Mouse (Mus musculus) lung, embryonic 16.5 days (tissue): ENCODE results near the gene Eml4. TPM values are rescaled to one million over a fixed set of nuclear protein-coding genes. Genes with fewer than 3 reads are reported as not detected.
A peak's percentile ranks its signal among the peaks of the same experiment; 100 is the strongest.

Experiments used
- ATAC-seq: fragments of 200-750 bp; cut with Nextera tagmentation; 2 replicates; pipeline ENCODE4 v1.8.0; 2017; ENCODE audit warnings: low read depth, mild to moderate bottlenecking, moderate library complexity
- H3K27ac ChIP-seq: fragments of 300-500 bp; sonication (generic); 2 replicates; pipeline ENCODE4 v1.5.1; 2014; ENCODE audit warnings: mild to moderate bottlenecking, control low read depth, low read length
- H3K27me3 ChIP-seq: fragments of 300-500 bp; sonication (generic); 2 replicates; pipeline ENCODE4 v1.6.1; 2014; ENCODE audit warnings: low read depth, low read length, mixed read lengths; ENCODE audit not compliant: control insufficient read depth, insufficient read depth
- H3K36me3 ChIP-seq: fragments of 300-500 bp; sonication (generic); 2 replicates; pipeline ENCODE4 v1.6.1; 2014; ENCODE audit warnings: low read length; ENCODE audit not compliant: control insufficient read depth, insufficient read depth
- H3K4me1 ChIP-seq: fragments of 300-500 bp; sonication (generic); replicated peaks from 2 replicates; pipeline ENCODE4 v1.6.1; 2014; ENCODE audit warnings: low read length, mixed read lengths; ENCODE audit not compliant: control insufficient read depth, insufficient read depth
- H3K4me2 ChIP-seq: fragments of 300-500 bp; sonication (generic); 2 replicates; pipeline ENCODE4 v1.6.1; 2014; ENCODE audit warnings: low read depth, low read length, control low read depth
- H3K4me3 ChIP-seq: fragments of 300-500 bp; sonication (generic); 2 replicates; pipeline ENCODE4 v1.5.1; 2014; ENCODE audit warnings: mild to moderate bottlenecking, low read length, control low read depth
- H3K9ac ChIP-seq: fragments of 300-500 bp; sonication (generic); 2 replicates; pipeline ENCODE4 v1.6.1; 2014; ENCODE audit warnings: low read length, control low read depth
- H3K9me3 ChIP-seq: fragments of 300-500 bp; sonication (generic); 2 replicates; pipeline ENCODE4 v1.6.1; 2016; ENCODE audit warnings: low read length; ENCODE audit not compliant: control insufficient read depth
- WGBS: fragments of 180-500 bp; shearing (Covaris S2); extraction: QIAGEN DNeasy Blood & Tissue Kit; methylation state at CpG from one replicate; pipeline ENCODE4 v1.1.7; 2014; 5-methylcytosine and 5-hydroxymethylcytosine counted together
- polyA plus RNA-seq: library from polyadenylated mRNA; unstranded; fragments of >200 nt; fragmentation: Nextera tagmentation; extraction: Ambion mirVana; gene quantifications from 2 replicates; pipeline ENCODE4 v1.2.1, GENCODE M21; 2015

Gene Eml4
- polyA plus RNA-seq, 1 experiment from 2014 or later = 28.6 TPM

DNA sequence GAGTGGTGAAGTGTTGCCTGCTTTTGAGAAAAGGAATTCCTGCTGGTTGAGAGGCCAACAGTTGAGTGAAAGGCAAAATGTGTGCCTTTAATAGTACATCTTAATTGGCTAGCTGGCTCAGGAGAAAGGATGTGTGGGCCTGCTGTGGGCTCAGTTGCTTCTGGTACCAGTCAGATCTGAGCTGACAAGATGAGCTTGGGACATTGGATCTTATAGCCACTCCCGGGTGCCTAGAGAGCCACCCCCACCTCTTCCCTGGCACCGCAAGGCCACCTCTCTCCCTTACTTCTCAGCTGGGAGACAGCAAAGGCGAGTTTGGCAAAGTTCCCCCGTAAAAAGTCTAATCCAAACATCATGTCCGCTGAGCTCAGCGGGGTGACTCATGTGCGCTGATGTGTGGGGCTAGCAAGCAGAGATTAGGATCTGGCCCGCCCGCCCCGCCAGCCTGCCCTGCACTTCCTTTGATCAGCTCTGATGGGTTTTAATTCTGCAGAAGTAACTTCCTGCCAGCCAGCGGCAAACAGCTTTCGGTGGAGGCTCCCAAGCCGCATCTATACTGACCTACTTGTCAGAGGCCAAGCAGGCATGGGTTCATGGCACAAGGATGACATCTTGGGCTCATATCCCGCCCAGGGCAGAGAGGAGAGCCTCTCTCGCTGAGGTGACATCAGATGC, 38.4 kb upstream of the Eml4 start:
- Histone ChIP-seq H3K4me2 (peak overlapping the region; percentile 42), H3K4me3 (peak overlapping the region; percentile 9; the same call in 1 of the 2 replicates), H3K9me3 (no peaks in the 10 kb centered on the region), H3K4me1 (peaks cover 28% of the 10 kb centered on the region), H3K27ac (peak overlapping the region; percentile 94), H3K9ac (peak overlapping the region; percentile 51), H3K36me3 (no peaks in the 10 kb centered on the region), H3K27me3 (no peaks in the 10 kb centered on the region)
- ATAC-seq = peak; percentile 77
- WGBS = 1% methylated on average over 15 of the region's 15 CpGs

DNA sequence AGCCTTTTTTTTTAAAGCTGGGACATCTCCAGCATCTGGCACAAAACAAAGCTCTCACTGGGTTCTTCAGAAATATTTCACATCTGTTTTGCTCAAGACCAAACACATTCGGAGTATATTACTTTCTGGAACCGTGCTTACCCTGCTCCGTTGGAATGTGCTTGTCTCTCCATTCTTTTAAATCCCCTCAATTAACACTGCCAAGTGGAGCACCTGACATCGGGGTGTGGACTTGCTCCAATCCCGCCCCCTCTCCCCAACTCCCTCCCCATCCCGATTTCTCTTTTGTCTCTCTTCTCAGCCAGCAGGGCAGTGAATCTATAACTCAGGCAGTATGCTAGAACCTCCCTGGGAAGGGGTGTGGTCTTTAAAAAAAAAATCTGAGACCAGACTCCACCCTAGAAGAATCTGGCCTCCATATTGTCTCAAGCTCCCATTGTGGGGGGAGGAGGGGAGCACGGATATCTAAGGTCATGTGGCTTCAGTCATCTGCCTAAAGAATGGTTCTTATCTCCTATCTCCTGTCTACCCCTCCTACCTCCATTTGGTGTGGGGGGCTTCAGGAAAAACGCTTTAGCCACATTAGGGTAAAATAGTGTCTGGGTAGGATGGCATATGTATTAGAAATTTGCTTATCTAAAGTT, 37.6 kb upstream of the Eml4 start:
- Histone ChIP-seq H3K9ac (no peak overlapping the region; the same call in 1 of the 2 replicates), H3K4me1 (peaks cover 31% of the 10 kb centered on the region), H3K4me3 (no peak overlapping the region), H3K9me3 (no peaks in the 10 kb centered on the region), H3K36me3 (no peaks in the 10 kb centered on the region), H3K4me2 (peak overlapping the region; percentile 42; the same call in 1 of the 2 replicates), H3K27me3 (no peaks in the 10 kb centered on the region), H3K27ac (no peak overlapping the region)
- WGBS = 34% methylated on average over 8 of the region's 8 CpGs
- ATAC-seq = peak; percentile 23; the same call in 1 of the 2 replicates

GRCm38 (mm10) chr17:83315476-83315875, 35.3 kb upstream of the Eml4 start:
- Histone ChIP-seq H3K9me3 (no peaks in the 10 kb centered on the region), H3K4me3 (no peak overlapping the region), H3K27me3 (no peaks in the 10 kb centered on the region), H3K9ac (no peak overlapping the region), H3K27ac (peak overlapping the region; percentile 38), H3K4me1 (peaks cover 24% of the 10 kb centered on the region), H3K36me3 (no peaks in the 10 kb centered on the region), H3K4me2 (no peak overlapping the region)
- WGBS = 24% methylated on average over 4 of the region's 4 CpGs
- ATAC-seq = no peak

DNA sequence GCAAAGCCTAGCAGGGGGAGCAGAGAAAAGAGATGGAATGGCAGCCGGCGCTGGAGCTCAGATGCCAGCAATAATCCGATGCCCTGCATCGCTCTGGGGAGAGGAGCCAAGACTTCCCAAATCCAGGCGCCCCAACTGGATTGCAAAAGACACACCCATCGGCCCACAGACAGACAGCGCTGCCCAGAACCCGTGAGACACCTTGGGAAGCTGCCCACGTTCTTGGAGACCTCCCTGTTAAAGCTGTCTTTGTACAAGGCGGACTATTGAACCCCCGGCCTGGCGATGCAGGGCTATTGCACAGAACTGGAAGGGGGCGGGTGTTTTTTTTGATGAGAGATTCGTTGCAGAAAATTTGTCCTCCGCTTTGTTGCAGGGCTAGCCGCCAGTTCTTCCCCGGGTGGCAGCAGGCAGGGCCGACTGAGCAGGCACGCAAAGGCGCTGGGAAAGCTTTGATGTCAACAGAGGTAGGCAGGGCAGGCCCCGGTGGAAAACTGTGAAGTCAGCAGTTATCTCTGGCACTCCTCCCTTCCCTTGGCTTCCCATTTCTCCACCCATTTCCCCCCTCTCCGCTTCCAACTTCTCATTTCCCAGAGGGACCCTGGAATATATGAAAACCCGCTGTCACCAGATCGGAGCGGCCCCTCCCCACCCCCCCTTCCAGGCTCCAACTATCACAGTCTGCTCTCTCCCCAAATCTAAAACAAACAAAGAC, 28.0 kb upstream of the Eml4 start:
- peak overlapping the region; percentile 61 for H3K9ac ChIP-seq
- no peaks in the 10 kb centered on the region for H3K9me3 ChIP-seq
- 9% methylated on average over 25 of the region's 25 CpGs for WGBS

GRCm38 (mm10) chr17:83323410-83324268, 27.1 kb upstream of the Eml4 start:
- H3K4me1 ChIP-seq = peaks cover 31% of the 10 kb centered on the region
- ATAC-seq = peak; percentile 76

More for the DNA sequence above, 28.0 kb upstream of the Eml4 start:
- ATAC-seq = peak; percentile 77
- H3K27me3 ChIP-seq = no peaks in the 10 kb centered on the region
- H3K4me1 ChIP-seq = peaks cover 31% of the 10 kb centered on the region
- H3K4me3 ChIP-seq = peak overlapping the region; percentile 34
- H3K27ac ChIP-seq = peak overlapping the region; percentile 97
- no peaks in the 10 kb centered on the region for H3K36me3 ChIP-seq
- peak overlapping the region; percentile 56 for H3K4me2 ChIP-seq

DNA sequence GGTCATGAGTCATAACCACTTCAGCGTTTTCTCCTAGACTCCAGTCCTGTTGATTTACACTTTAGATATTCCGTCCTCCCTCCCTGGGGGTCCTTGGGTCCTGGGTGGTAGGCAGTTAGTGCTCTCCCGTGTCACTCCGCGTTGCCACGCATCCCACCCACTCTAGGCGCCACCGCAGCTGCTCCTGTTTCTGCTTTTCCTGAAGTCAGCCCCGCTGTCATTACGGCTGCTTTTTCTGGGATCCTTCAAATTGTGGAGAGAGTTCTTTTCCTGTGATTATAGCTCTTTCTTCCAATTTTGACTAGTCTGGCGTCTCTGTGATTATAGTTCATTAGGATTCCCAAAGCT, 26.5 kb upstream of the Eml4 start:
- peaks cover 34% of the 10 kb centered on the region for H3K4me1 ChIP-seq
- no peak for ATAC-seq
- H3K9ac ChIP-seq = no peak overlapping the region
- no peaks in the 10 kb centered on the region for H3K27me3 ChIP-seq
- H3K9me3 ChIP-seq = no peaks in the 10 kb centered on the region
- WGBS = 67% methylated on average over 11 of the region's 11 CpGs
- no peaks in the 10 kb centered on the region for H3K36me3 ChIP-seq
- peak overlapping the region; percentile 97 for H3K27ac ChIP-seq
- no peak overlapping the region for H3K4me3 ChIP-seq
- peak overlapping the region; percentile 30; the same call in 1 of the 2 replicates for H3K4me2 ChIP-seq

More at GRCm38 (mm10) chr17:83323410-83324268, 27.1 kb upstream of the Eml4 start:
- Histone ChIP-seq H3K27me3 (no peaks in the 10 kb centered on the region), H3K4me3 (peak overlapping the region; percentile 21; the same call in 1 of the 2 replicates), H3K9me3 (no peaks in the 10 kb centered on the region), H3K4me2 (peak overlapping the region; percentile 56), H3K9ac (peak overlapping the region; percentile 61), H3K27ac (peak overlapping the region; percentile 97), H3K36me3 (no peaks in the 10 kb centered on the region)
- 32% methylated on average over 19 of the region's 19 CpGs for WGBS

- 33% methylated on average over 13 of the region's 13 CpGs for WGBS
- H3K4me3 ChIP-seq = peak overlapping the region; percentile 33
- H3K27ac ChIP-seq = no peak overlapping the region
- H3K36me3 ChIP-seq = no peaks in the 10 kb centered on the region
- no peaks in the 10 kb centered on the region for H3K27me3 ChIP-seq
- peak overlapping the region; percentile 54 for H3K9ac ChIP-seq
- H3K9me3 ChIP-seq = no peaks in the 10 kb centered on the region
- ATAC-seq = no peak
- H3K4me1 ChIP-seq = peaks cover 11% of the 10 kb centered on the region
- H3K4me2 ChIP-seq = peak overlapping the region; percentile 51
These were observed 15.5 kb upstream of the Eml4 start for GRCm38 (mm10) chr17:83335183-83335584.

DNA sequence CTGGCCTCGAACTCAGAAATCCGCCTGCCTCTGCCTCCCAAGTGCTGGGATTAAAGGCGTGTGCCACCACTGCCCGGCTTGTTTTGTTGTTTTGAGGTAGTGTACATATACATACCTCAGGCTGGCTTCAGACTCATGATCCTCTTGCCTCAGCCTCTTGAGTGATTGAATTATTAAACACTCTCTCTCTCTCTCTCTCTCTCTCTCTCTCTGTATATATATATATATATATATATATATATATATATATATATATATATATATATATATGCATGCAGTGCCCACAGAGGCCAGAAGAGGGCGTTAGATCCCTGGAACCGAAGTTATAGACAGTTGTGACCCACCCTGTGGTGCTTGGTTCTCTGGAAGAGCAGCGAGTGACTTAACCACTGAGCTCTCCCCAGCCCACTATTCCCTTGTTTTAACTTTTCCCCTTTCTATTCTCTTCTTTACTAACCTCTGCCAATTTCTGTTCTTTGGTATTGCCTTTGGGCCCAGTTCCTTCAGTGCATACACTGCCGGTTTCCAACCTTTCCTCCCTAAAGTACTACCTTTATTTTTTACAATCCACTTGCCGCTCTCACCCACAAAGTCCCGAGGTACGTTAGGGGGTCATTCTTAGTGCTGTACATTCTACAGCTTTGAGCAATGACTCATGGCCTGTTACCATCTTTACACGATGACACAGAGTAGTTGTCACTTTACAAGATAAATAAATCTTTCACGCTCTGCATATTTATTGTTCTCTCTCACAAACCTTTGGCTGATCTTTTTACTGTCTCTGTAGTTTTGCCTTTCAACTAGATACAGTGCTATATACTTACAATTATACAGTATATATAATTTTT, 13.5 kb upstream of the Eml4 start:
- Histone ChIP-seq H3K4me3 (no peak overlapping the region), H3K4me2 (no peak overlapping the region), H3K9me3 (no peaks in the 10 kb centered on the region), H3K4me1 (peaks cover 10% of the 10 kb centered on the region), H3K9ac (no peak overlapping the region), H3K27ac (no peak overlapping the region), H3K36me3 (no peaks in the 10 kb centered on the region), H3K27me3 (no peaks in the 10 kb centered on the region)
- WGBS = 59% methylated on average over 13 of the region's 13 CpGs
- no peak for ATAC-seq
